In the genomic region with DNA sequence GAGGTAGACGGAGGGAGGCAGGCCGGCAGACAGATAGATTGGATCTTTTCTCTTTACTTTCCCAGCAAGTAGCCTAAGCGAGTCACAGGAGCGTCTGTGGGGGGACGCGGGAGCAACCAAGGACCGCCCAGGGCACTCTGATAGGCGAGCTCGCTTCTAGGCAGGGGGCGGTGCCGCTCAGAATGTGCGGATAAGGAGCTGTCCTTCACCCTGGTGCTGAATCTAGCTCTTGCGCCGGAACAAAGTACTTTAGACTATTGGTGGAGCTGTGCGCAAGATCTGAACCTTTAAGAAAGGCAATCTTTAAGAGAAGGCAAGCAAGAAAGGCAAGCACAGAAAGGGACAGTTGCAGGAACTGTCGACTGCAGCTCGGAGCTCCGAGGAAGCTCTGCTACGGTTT, we compare ENCODE assay signal across 8 mouse cellular contexts. TPM values are rescaled to one million over a fixed set of nuclear protein-coding genes. Genes with fewer than 3 reads are reported as not detected.
DNase-seq lines count a peak whose midpoint lies in the region; ATAC-seq lines count a peak whose summit lies in the region.

No protein-coding gene starts in this region.

- peak; percentile 62; the same call in 1 of the 2 replicates for ATAC-seq in lung, embryonic 15.5 days (ENCODE audit: borderline replicate concordance, extremely low read depth, low FRiP score, low TSS enrichment)
- ATAC-seq in limb, embryonic 12.5 days (ENCODE audit: insufficient number of reproducible peaks, insufficient read depth, low FRiP score, low TSS enrichment, low read depth): peak; percentile 91
- peak; percentile 89 for ATAC-seq in neural tube, embryonic 12.5 days (ENCODE audit: low FRiP score, low read depth)

- DNase-seq in lung, postnatal 25 days (ENCODE audit: low spot score): no peak
- peak; percentile 51 to 54 for DNase-seq in cerebellum, postnatal 14 days
- DNase-seq in frontal cortex, postnatal 10 days (ENCODE audit: low spot score in 2 of 2): peak; percentile 12 to 37
- DNase-seq in kidney, adult 9 months: peak; percentile 30
- peak; percentile 60 for DNase-seq in yolk sac, embryonic 10.5 days (ENCODE audit: low spot score)

- H3K9me3 ChIP-seq in lung, embryonic 15.5 days: no peaks in the 10 kb centered on the region
- no peaks in the 10 kb centered on the region for H3K9me3 ChIP-seq in limb, embryonic 12.5 days
- H3K9me3 ChIP-seq in neural tube, embryonic 12.5 days: no peaks in the 10 kb centered on the region

- 2% methylated on average over 19 of the region's 19 CpGs for WGBS in lung, embryonic 15.5 days
- WGBS in limb, embryonic 12.5 days: 1% methylated on average over 19 of the region's 19 CpGs
- 2% methylated on average over 19 of the region's 19 CpGs for WGBS in neural tube, embryonic 12.5 days

- H3K27me3 ChIP-seq in lung, embryonic 15.5 days: no peaks in the 10 kb centered on the region
- no peaks in the 10 kb centered on the region for H3K27me3 ChIP-seq in limb, embryonic 12.5 days
- H3K27me3 ChIP-seq in neural tube, embryonic 12.5 days (replicated peaks): no peaks in the 10 kb centered on the region

- no peak overlapping the region for H3K4me2 ChIP-seq in lung, embryonic 15.5 days
- H3K4me2 ChIP-seq in limb, embryonic 12.5 days: peak overlapping the region; percentile 26; the same call in 1 of the 2 replicates
- H3K4me2 ChIP-seq in neural tube, embryonic 12.5 days (replicated peaks): peak overlapping the region; percentile 57

- no peak overlapping the region for H3K4me3 ChIP-seq in lung, embryonic 15.5 days
- H3K4me3 ChIP-seq in limb, embryonic 12.5 days (replicated peaks): no peak overlapping the region
- H3K4me3 ChIP-seq in neural tube, embryonic 12.5 days: peak overlapping the region; percentile 21

- no peaks in the 10 kb centered on the region for H3K4me1 ChIP-seq in lung, embryonic 15.5 days
- H3K4me1 ChIP-seq in limb, embryonic 12.5 days (replicated peaks): no peaks in the 10 kb centered on the region
- H3K4me1 ChIP-seq in neural tube, embryonic 12.5 days: no peaks in the 10 kb centered on the region

- no peaks in the 10 kb centered on the region for H3K36me3 ChIP-seq in lung, embryonic 15.5 days
- H3K36me3 ChIP-seq in limb, embryonic 12.5 days: no peaks in the 10 kb centered on the region
- no peaks in the 10 kb centered on the region for H3K36me3 ChIP-seq in neural tube, embryonic 12.5 days

- no peak overlapping the region for H3K9ac ChIP-seq in lung, embryonic 15.5 days
- H3K9ac ChIP-seq in limb, embryonic 12.5 days (replicated peaks): no peak overlapping the region
- peak overlapping the region; percentile 13; the same call in 1 of the 2 replicates for H3K9ac ChIP-seq in neural tube, embryonic 12.5 days

- H3K27ac ChIP-seq in lung, embryonic 15.5 days: no peak overlapping the region
- no peak overlapping the region for H3K27ac ChIP-seq in limb, embryonic 12.5 days
- no peak overlapping the region for H3K27ac ChIP-seq in neural tube, embryonic 12.5 days

RNA-seq across cellular contexts. Expression of gene Cntnap5b, which starts 0.4 kb away (rescaled TPM):
- polyA plus RNA-seq in lung, embryonic 15.5 days (2015; fragmentation: Nextera tagmentation; extraction: Ambion mirVana): not detected in 2 replicates
- polyA plus RNA-seq in limb, embryonic 12.5 days (2016; fragmentation: Nextera tagmentation; extraction: Ambion mirVana): not detected in 2 replicates
- polyA plus RNA-seq in neural tube, embryonic 12.5 days (2016; fragmentation: Nextera tagmentation; extraction: Ambion mirVana): 0.29 and 0.38 TPM in 2 replicates
